Mouse (Mus musculus) lung, adult 2 months (tissue): ENCODE data around the gene Psmd12. TPM values are rescaled to one million over a fixed set of nuclear protein-coding genes. Genes with fewer than 3 reads are reported as not detected.
A peak's percentile ranks its signal among the peaks of the same experiment; 100 is the strongest.

ENCODE experiments used
- DNase-seq: peaks from one replicate; pipeline ENCODE4 v3.0.0; 2022
- H3K4me1 ChIP-seq: fragments of 200-500 bp; 2 replicates; pipeline ENCODE4 v1.6.1; 2011; ENCODE audit warnings: low read length; ENCODE audit not compliant: control insufficient read depth, insufficient read depth
- H3K4me3 ChIP-seq: fragments of 200-500 bp; replicated peaks from 2 replicates; pipeline ENCODE3; 2011; ENCODE audit warnings: low read depth, mild to moderate bottlenecking, control low read depth, low read length; ENCODE audit errors: extremely low read depth
- CTCF ChIP-seq: fragments of 200-500 bp; IDR thresholded peaks from 2 replicates; pipeline ENCODE4 v1.5.1; 2011; ENCODE audit warnings: mild to moderate bottlenecking, low read length, control low read depth; ENCODE audit not compliant: insufficient read depth
- POLR2A ChIP-seq: fragments of 200-500 bp; IDR thresholded peaks from 2 replicates; pipeline ENCODE4 v1.6.1; 2011; ENCODE audit warnings: low read depth, mild to moderate bottlenecking, control low read depth, low read length, borderline replicate concordance; ENCODE audit errors: extremely low read depth
- WGBS: fragments of 180-500 bp; shearing (Covaris S2); methylation state at CpG from one replicate; pipeline ENCODE4 v1.1.7; 2018; 5-methylcytosine and 5-hydroxymethylcytosine counted together
- polyA plus RNA-seq: library from polyadenylated mRNA; depleted of rRNA; stranded (reverse); fragments of >200 nt; gene quantifications from 2 replicates; pipeline ENCODE4 v1.2.3, GENCODE M21; 2012; rRNA removed

The Psmd12 gene
- polyA plus RNA-seq, 1 experiment = 12.9 TPM

DNA sequence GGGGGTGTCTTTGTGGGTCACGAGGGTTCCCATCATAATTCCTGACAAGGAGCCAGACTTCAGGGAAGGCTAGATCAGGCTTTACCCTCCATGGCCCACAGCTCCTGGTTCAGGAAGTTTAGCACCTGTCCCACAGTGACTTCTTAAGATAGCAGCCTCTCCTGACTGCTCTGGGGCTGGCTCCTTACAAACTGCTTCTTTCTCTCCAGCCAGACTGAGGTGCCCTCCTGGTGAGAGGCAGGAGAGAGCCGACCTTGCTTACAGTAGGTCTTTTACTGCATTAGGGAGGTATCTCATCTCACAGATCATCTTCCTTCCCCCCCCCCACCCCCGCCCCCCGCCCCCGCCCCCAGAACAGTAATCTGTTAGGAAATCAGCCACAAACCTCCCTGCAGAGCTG, 53.0 kb downstream of the Psmd12 start:
- TF ChIP-seq CTCF (no peak), POLR2A (no peak)
- WGBS = 38% methylated on average over 5 of the region's 5 CpGs
- no peak for DNase-seq
- Histone ChIP-seq H3K4me3 (no peak overlapping the region), H3K4me1 (0 out of 2 replicates have a peak, but pooled peaks cover 2% of the 10 kb centered on the region)

DNA sequence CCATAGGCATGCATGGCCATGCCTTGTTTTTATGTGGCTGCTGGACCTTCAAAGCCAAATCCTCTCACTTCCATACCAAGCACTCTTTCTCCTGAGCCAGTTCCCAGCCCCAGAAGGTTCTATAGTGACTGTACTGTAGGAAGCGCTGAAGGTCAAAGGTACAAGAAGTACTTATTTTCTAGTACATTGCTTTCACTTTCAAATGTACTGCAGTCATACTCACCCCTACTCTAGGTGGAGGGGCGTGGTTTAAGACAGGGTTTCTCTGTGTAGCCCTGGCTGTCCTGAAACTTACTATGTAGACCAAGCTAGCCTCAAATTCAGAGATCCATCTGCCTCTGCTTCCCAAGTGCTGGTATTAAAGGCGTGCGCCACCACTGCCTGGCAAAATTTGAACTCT, 59.7 kb downstream of the Psmd12 start:
- H3K4me1 ChIP-seq = no peaks in the 10 kb centered on the region
- WGBS = 85% methylated on average over 4 of the region's 4 CpGs
- TF ChIP-seq POLR2A = no peak
- no peak for TF ChIP-seq CTCF
- H3K4me3 ChIP-seq = no peak overlapping the region
- DNase-seq = no peak

DNA sequence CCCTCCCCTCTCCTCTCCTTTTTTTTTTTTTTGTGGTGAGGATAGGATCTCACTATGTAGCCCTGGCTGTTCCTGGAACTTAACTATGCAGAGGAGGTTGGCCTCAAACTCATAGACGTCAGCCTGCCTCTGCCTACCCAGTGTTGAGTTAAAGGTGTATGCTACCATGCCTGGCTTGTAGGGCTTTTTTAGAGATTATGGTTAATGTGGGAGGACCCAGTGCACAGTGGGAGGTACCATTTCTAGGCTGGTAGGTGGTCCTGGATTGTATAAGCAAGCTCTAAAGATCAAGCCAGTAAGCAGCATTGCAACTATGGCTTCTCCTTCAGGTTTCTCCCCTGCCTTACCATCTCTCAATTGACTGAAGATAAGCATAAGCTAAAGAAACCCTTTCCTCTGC, 61.1 kb downstream of the Psmd12 start:
- TF ChIP-seq CTCF (no peak), POLR2A (no peak)
- H3K4me3 ChIP-seq = no peak overlapping the region
- no peaks in the 10 kb centered on the region for H3K4me1 ChIP-seq
- WGBS = 56% methylated on average over 1 of the region's 1 CpGs
- DNase-seq = no peak

DNA sequence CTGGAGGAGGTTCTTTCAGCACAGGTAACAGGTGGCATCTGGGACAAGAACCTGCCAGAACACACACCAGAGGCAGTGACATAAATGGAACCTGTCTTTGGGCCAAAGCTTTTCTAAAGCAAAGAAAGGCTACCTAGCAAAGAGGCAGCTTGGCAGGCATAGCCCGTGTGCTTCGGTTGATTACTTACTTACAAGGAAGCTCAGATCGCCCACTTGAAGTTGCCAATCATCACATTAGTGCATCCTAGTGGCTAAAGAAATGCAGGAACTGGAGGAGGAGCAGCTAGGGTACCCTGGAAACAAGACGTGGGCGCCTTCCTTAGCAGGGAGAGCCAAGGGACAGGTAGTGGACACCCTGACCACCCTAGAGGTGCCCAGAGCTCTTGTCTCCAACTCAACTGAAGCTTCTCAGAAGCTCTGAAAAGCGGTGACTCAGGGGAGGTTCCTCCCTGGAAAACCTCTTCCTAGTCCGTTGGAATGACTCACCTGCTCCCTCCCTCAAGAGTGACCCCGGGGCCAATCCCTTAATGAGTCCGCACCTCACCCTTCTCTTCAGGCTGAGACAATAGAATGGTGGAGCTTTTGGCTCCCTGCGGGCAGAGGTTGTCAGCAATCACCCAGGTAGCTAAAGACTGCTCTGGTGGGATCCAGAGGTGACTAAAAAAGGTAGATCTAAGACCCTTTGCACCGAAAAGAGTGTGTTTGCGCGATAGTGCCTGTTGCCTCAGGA, 66.6 kb downstream of the Psmd12 start:
- WGBS = 48% methylated on average over 13 of the region's 13 CpGs
- Histone ChIP-seq H3K4me3 (peak overlapping the region; percentile 9), H3K4me1 (peaks cover 5% of the 10 kb centered on the region)
- no peak for TF ChIP-seq POLR2A
- no peak for TF ChIP-seq CTCF
- DNase-seq = peak; percentile 33

DNA sequence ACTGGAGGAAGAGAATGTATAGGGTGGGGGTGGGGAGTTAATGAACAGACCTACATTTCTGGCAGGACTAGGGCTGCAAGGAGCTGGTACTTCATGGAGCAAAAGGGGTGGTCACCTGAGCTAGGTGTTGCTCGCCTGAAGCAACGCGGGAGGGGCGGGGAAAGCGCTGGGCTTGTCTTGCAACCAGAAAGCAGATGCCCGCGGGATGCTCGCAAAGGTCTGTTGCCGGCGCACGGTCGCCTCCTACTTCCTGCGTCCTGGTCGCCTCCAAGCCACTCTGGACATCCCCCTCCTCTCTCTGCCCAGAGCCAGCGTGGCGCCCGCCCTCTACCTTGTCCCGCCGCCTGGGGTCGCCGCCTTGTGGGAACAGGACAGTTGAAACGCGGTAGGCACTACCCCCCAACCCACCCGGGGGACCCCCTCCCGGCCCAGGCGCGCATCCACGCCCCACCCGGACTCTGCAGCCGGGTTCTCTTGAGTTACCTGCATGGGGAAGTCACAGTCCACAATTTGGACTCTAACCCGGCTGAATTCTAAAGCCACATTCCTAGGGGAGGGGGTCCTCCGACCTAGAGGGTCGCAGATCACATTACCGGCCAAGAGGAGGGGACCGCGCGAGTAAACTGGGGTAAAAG, 67.5 kb downstream of the Psmd12 start:
- TF ChIP-seq CTCF = no peak
- peak overlapping the region; percentile 71 for H3K4me3 ChIP-seq
- H3K4me1 ChIP-seq = peaks cover 5% of the 10 kb centered on the region
- DNase-seq = peak; percentile 37
- WGBS = under 1% methylated on average over 35 of the region's 37 CpGs

DNA sequence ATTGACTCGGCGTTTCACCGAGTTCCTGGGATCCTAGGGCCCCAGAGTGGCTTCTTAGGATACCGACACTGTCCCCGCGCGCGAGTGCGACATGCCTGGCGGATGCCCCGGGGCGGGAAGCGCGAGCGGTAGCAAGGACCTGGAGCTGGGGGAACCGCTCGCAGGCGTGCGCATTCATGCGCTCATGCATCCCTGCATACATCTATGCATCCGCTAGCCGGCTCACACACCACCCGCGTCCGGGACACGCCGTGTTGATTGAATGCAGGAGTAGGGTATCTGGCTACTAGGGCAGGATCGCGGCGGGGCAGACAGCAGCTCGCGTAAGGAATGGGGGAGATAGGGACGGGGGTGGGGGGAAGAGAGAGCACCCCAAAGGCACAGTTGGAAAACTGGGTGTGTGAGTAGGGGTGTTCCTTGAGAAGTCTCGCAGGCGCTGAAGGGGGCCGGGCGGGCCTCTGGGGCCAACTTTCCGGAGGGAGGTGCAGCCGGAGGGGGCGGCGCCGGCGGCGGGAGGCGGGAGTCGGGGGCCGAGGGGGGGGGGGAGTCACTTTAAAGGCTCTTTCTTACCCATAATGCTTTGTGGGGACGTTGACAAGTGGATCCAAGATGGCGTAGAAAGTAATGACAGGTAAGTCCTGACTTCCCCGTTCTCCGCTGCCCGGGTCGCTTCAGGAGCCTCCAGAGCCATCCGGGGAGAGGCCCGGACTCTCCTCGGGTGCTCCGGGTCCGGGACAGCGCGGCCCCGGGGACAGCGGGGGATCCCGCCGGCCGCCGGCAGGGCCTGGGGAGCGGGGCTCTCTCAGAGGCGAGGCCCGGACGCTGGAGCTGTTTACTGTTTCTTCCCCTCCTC, 68.3 kb downstream of the Psmd12 start, which contains the start of gene Helz:
TSS of gene Helz (plus strand) at position 580 of the 853 bp plus-strand sequence.
- peak; percentile 66 for DNase-seq
- peak within 1 kb of the TSS; percentile 71 for H3K4me3 ChIP-seq
- H3K4me1 ChIP-seq = peaks cover 5% of the 10 kb centered on the region
- 1% methylated on average over 70 of the region's 70 CpGs for WGBS
- TF ChIP-seq POLR2A (0 out of 2 replicates have a peak, but pooled peaks have one; percentile 32), CTCF (no peak)

DNA sequence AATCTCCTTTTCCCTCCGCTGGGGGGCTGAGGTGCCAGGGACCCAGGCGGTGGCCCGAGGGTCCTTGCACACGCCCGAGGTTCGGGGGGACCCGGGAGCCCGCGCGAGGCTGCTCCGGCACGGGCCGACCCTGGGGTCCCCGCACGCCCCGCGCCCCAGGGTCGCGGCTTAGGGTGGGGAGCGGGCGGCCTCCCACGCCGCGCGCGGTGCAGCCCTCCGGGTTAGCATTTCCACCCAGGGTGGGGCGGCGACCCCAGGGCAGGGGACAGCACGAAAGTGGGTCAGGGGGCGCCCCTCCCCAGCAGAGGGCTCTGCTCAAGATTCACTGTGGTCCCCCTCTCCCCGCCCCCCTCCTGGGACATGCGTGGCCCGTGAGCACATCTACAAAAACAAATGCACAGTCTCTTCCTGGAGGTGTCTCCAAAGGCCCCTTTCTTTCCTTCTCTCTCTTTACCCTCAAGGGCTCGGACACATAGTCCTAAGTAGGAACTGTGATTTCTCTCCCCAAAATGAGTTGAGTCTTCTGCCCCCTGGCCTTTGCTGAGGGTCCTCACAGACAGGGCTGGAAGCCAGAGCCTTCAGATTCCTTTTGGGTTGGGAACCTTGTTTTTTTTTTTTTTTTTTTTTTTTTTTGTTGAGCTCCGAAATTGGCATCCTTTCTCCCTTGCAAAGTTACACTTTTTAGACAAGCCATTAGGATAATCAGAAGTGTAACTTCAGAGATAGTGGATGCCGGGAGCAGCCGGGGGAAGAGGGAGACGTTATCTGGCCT, 69.1 kb downstream of the Psmd12 start:
- DNase-seq = peak; percentile 15
- Histone ChIP-seq H3K4me3 (peak overlapping the region; percentile 71), H3K4me1 (peaks cover 5% of the 10 kb centered on the region)
- TF ChIP-seq CTCF (no peak), POLR2A (no peak)
- 4% methylated on average over 38 of the region's 39 CpGs for WGBS

Other genes with a start within 250 kb of the Psmd12 start
- 27.2 and 39.0 TPM in 2 replicates for gene Pitpnc1, start 8.8 kb upstream of the Psmd12 start, polyA plus RNA-seq
- 13.1 and 15.4 TPM in 2 replicates for gene Helz, start 68.4 kb downstream of the Psmd12 start, polyA plus RNA-seq
- 19.3 TPM in 1 of 2 replicates, not detected in the other for gene Cacng1, start 237.0 kb downstream of the Psmd12 start, polyA plus RNA-seq